Comparison of ENCODE assay signal across 8 mouse cellular contexts in the genomic region with DNA sequence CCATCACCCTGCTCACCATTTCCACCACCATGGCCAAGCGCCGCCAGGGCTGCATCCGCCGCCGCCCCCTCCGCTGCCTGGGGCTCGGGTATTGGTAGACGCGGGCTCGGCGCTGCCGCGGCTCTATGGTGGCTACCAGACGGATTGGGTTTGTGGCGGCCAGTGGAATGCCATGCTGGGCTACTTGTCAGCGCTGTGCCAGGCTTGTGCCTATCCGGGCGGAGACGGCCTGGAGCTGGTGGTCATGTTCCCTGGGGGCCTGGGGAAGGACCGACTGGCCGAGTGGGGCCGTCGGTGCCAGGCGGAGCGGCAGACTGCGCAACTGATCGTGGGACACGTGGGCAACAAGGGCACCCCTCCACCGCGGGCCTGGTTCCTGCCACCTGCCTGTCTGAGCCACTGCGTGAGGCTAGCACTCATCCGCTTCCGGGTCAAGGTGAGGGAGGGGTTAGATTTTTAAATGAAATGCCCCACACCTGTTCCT. TPM values are rescaled to one million over a fixed set of nuclear protein-coding genes. Genes with fewer than 3 reads are reported as not detected.
A peak's percentile ranks its signal among the peaks of the same experiment; 100 is the strongest.
DNase-seq lines count a peak whose midpoint lies in the region; ATAC-seq and TF ChIP-seq lines count a peak whose summit lies in the region.

No protein-coding gene starts in this region.

- no peaks in the 10 kb centered on the region for H3K36me3 ChIP-seq in C2C12 (ENCODE audit: control insufficient read depth, insufficient read depth)
- no peaks in the 10 kb centered on the region for H3K36me3 ChIP-seq in embryonic facial prominence, embryonic 13.5 days
- H3K36me3 ChIP-seq in midbrain, embryonic 16.5 days (ENCODE audit: control insufficient read depth, insufficient read depth, low read length) = no peaks in the 10 kb centered on the region

- peak overlapping the region; percentile 69 for H3K4me2 ChIP-seq in embryonic facial prominence, embryonic 13.5 days
- peak overlapping the region; percentile 67 for H3K4me2 ChIP-seq in midbrain, embryonic 16.5 days (ENCODE audit: low read length)

- peak overlapping the region; percentile 62 for H3ac ChIP-seq in C2C12 (ENCODE audit: control insufficient read depth, insufficient read length, low read depth)

- peaks cover 19% of the 10 kb centered on the region for H3K79me3 ChIP-seq in C2C12 (ENCODE audit: low read depth)

- H3K9me3 ChIP-seq in embryonic facial prominence, embryonic 13.5 days = no peaks in the 10 kb centered on the region
- H3K9me3 ChIP-seq in midbrain, embryonic 16.5 days (replicated peaks; ENCODE audit: control insufficient read depth, low read length, poor library complexity, severe bottlenecking) = no peaks in the 10 kb centered on the region

- H3K4me1 ChIP-seq in embryonic facial prominence, embryonic 13.5 days = peaks cover 9% of the 10 kb centered on the region; the same call in 1 of the 2 replicates
- peaks cover 9% of the 10 kb centered on the region; the same call in 1 of the 2 replicates for H3K4me1 ChIP-seq in midbrain, embryonic 16.5 days (ENCODE audit: control insufficient read depth, insufficient read depth, low read length)

- no peaks in the 10 kb centered on the region for H3K27me3 ChIP-seq in C2C12 (ENCODE audit: control insufficient read depth, insufficient read depth, insufficient read length)
- peaks cover 36% of the 10 kb centered on the region for H3K27me3 ChIP-seq in embryonic facial prominence, embryonic 13.5 days
- 0 out of 2 replicates have a peak, but pooled peaks cover 2% of the 10 kb centered on the region for H3K27me3 ChIP-seq in midbrain, embryonic 16.5 days (ENCODE audit: control insufficient read depth, insufficient read depth, low read depth, low read length)

- H3K27ac ChIP-seq in embryonic facial prominence, embryonic 13.5 days = peak overlapping the region; percentile 79
- H3K27ac ChIP-seq in midbrain, embryonic 16.5 days (ENCODE audit: low read length) = peak overlapping the region; percentile 91

- ATAC-seq in embryonic facial prominence, embryonic 13.5 days (ENCODE audit: insufficient number of reproducible peaks, insufficient read depth, low FRiP score, low TSS enrichment, low read depth) = peak; percentile 67
- peak; percentile 84 for ATAC-seq in midbrain, embryonic 16.5 days

- H3K4me3 ChIP-seq in C2C12 (ENCODE audit: insufficient read depth, poor library complexity, severe bottlenecking) = peak overlapping the region; percentile 38
- peak overlapping the region; percentile 65 for H3K4me3 ChIP-seq in embryonic facial prominence, embryonic 13.5 days
- H3K4me3 ChIP-seq in midbrain, embryonic 16.5 days (ENCODE audit: low read depth, low read length) = peak overlapping the region; percentile 66

- peak overlapping the region; percentile 76 for H3K9ac ChIP-seq in embryonic facial prominence, embryonic 13.5 days
- H3K9ac ChIP-seq in midbrain, embryonic 16.5 days (ENCODE audit: low read depth, low read length) = peak overlapping the region; percentile 74

- WGBS in embryonic facial prominence, embryonic 13.5 days = 26% methylated on average over 33 of the region's 33 CpGs
- 14% methylated on average over 27 of the region's 33 CpGs for WGBS in midbrain, embryonic 16.5 days

- peak; percentile 76 for DNase-seq in adrenal gland, postnatal 14 days
- DNase-seq in heart, adult 8-10 months (ENCODE audit: low spot score) = peak; percentile 10
- peak; percentile 60 for DNase-seq in kidney, adult 9 months
- DNase-seq in liver = peak; percentile 46
- DNase-seq in spleen, postnatal 36 days (ENCODE audit: low spot score in 2 of 2) = peak; percentile 58 to 59

- no peak for TF ChIP-seq CTCF in C2C12 (IDR thresholded peaks at IDR 0.05; ENCODE audit: control insufficient read depth, insufficient read depth, insufficient read length)

- H3K79me2 ChIP-seq in C2C12 (ENCODE audit: control insufficient read depth, insufficient read depth) = peaks cover 39% of the 10 kb centered on the region

TF ChIP-seq in C2C12, 6 proteins besides CTCF, POLR2A, EP300 and RAD21:
- TF ChIP-seq FOSL1 (IDR thresholded peaks at IDR 0.05; ENCODE audit: insufficient read depth, low read length, poor library complexity, severe bottlenecking) = no peak

RNA-seq across cellular contexts. Expression of a gene that starts 0.6 kb away (rescaled TPM):
- 2.1 TPM for polyA plus RNA-seq in C2C12 (2012; fragmentation: generic; extraction: Trizol)
- 10.9 and 12.5 TPM in 2 replicates for total RNA-seq in adrenal gland, postnatal 14 days (2021)
- polyA plus RNA-seq in embryonic facial prominence, embryonic 13.5 days (2015; fragmentation: Nextera tagmentation; extraction: Ambion mirVana) = 3.7 and 3.8 TPM in 2 replicates
- 10 to 100 TPM; 12.0 to 16.6 (median 15.2) TPM for total RNA-seq in heart, adult 8-10 months (2022)
- 8.2 and 8.5 TPM in 2 replicates for polyA plus RNA-seq in midbrain, embryonic 16.5 days (2015; fragmentation: Nextera tagmentation; extraction: Ambion mirVana)

Comparison
In these comparisons a context has a peak if more than half of its experiments do, and no peak if none do; other contexts are left out.
1. Peak in every context shown above with its lines: DNase-seq, ATAC-seq, H3K4me3 ChIP-seq and H3K27ac ChIP-seq.
2. DNase-seq: peak in every context shown above with its lines; median percentile 76 in adrenal gland, postnatal 14 days; 60 in kidney, adult 9 months; 58 in spleen, postnatal 36 days; 46 in liver; 10 in heart, adult 8-10 months.